Mouse (Mus musculus) CD4-positive, CD25-positive, alpha-beta regulatory T cell, adult 9 weeks (primary cell): ENCODE results near the gene Rnase4. TPM values are rescaled to one million over a fixed set of nuclear protein-coding genes. Genes with fewer than 3 reads are reported as not detected.

ENCODE experiments used
- polyA plus RNA-seq: library from polyadenylated mRNA; unstranded; fragments of 100-300 nt; shearing (Covaris generic); gene quantifications from one replicate; pipeline ENCODE4 v1.2.1, GENCODE M21; 2017

Gene Rnase4
- 19.2 TPM for polyA plus RNA-seq

GRCm38 (mm10) chr14:51090921-51091900, at the start of gene Rnase4, which contains the start of gene Ang:
Rnase4 (plus strand) TSS chr14:51091077.
Ang (plus strand) TSS chr14:51091150.

GRCm38 (mm10) chr14:51041769-51042168, 49.1 kb upstream of the Rnase4 start, which contains the start of gene Rnase9:
Rnase9 (minus strand) TSS chr14:51041869.

GRCm38 (mm10) chr14:51050063-51050462, 40.8 kb upstream of the Rnase4 start, which contains the start of gene Rnase11:
Rnase11 (minus strand) TSS chr14:51050163.

GRCm38 (mm10) chr14:51057401-51057831, 33.5 kb upstream of the Rnase4 start, which contains the start of gene Rnase12:
Rnase12 (minus strand) TSS chr14:51057661.

GRCm38 (mm10) chr14:51074335-51074734, 16.5 kb upstream of the Rnase4 start, which contains the start of gene Olfr750:
Olfr750 (minus strand) TSS chr14:51074435.

GRCm38 (mm10) chr14:51113916-51114560, 23.2 kb downstream of the Rnase4 start, which contains the start of gene Eddm3b:
Eddm3b (plus strand) TSS chr14:51114426.

GRCm38 (mm10) chr14:51146685-51147084, 55.8 kb downstream of the Rnase4 start, which contains the start of gene Rnase1:
Rnase1 (minus strand) TSS chr14:51146785.

Other genes with a start within 250 kb of the Rnase4 start
- 28.8 TPM for gene Tep1, start 220.5 kb upstream of the Rnase4 start, polyA plus RNA-seq
- 0.05 TPM for gene Klhl33, start 193.6 kb upstream of the Rnase4 start, polyA plus RNA-seq
- gene Osgep, start 166.2 kb upstream of the Rnase4 start, polyA plus RNA-seq, result 70.8 TPM
- 86.5 TPM for gene Apex1, start 166.1 kb upstream of the Rnase4 start, polyA plus RNA-seq
- 6.1 TPM for gene Pip4p1, start 160.2 kb upstream of the Rnase4 start, polyA plus RNA-seq
- 55.3 TPM for gene Pnp, start 160.0 kb upstream of the Rnase4 start, polyA plus RNA-seq
- not detected for gene Gm49342, start 146.6 kb upstream of the Rnase4 start, polyA plus RNA-seq
- gene Pnp2, start 135.1 kb upstream of the Rnase4 start, polyA plus RNA-seq, result 1.1 TPM
- gene Rnase10, start 83.3 kb upstream of the Rnase4 start, polyA plus RNA-seq, result not detected
- not detected for gene Rnase9, start 49.2 kb upstream of the Rnase4 start, polyA plus RNA-seq
- gene Rnase11, start 40.9 kb upstream of the Rnase4 start, polyA plus RNA-seq, result not detected
- not detected for gene Rnase12, start 33.4 kb upstream of the Rnase4 start, polyA plus RNA-seq
- not detected for gene Olfr750, start 16.6 kb upstream of the Rnase4 start, polyA plus RNA-seq
- 3.6 TPM for gene Ang, start 73 bp downstream of the Rnase4 start, polyA plus RNA-seq
- not detected for gene Eddm3b, start 23.3 kb downstream of the Rnase4 start, polyA plus RNA-seq
- 0.93 TPM for gene Rnase6, start 32.8 kb downstream of the Rnase4 start, polyA plus RNA-seq
- gene Rnase1, start 55.7 kb downstream of the Rnase4 start, polyA plus RNA-seq, result not detected
- not detected for gene Rnase2b, start 71.2 kb downstream of the Rnase4 start, polyA plus RNA-seq
- gene Ang2, start 108.1 kb downstream of the Rnase4 start, polyA plus RNA-seq, result not detected
- gene Ear14, start 112.3 kb downstream of the Rnase4 start, polyA plus RNA-seq, result not detected
- gene Rnase2a, start 165.0 kb downstream of the Rnase4 start, polyA plus RNA-seq, result not detected